Mouse (Mus musculus) liver, embryonic 12.5 days (tissue): ENCODE data around the gene Prss33. TPM values are rescaled to one million over a fixed set of nuclear protein-coding genes. Genes with fewer than 3 reads are reported as not detected.
A peak's percentile ranks its signal among the peaks of the same experiment; 100 is the strongest.

Source experiments
- ATAC-seq: fragments of 200-750 bp; cut with Nextera tagmentation; 2 replicates; pipeline ENCODE4 v1.8.0; 2017; ENCODE audit warnings: moderate number of reproducible peaks, mild to moderate bottlenecking, moderate library complexity
- H3K27ac ChIP-seq: fragments of 300-500 bp; sonication (generic); 2 replicates; pipeline ENCODE4 v1.5.1; 2016; ENCODE audit warnings: mild to moderate bottlenecking
- H3K27me3 ChIP-seq: fragments of 300-500 bp; sonication (generic); replicated peaks from 2 replicates; pipeline ENCODE4 v1.6.1; 2016; ENCODE audit warnings: mild to moderate bottlenecking, moderate library complexity
- H3K36me3 ChIP-seq: fragments of 300-500 bp; sonication (generic); 2 replicates; pipeline ENCODE4 v1.6.1; 2016; ENCODE audit warnings: mild to moderate bottlenecking, moderate library complexity
- H3K4me1 ChIP-seq: fragments of 300-500 bp; sonication (generic); 2 replicates; pipeline ENCODE4 v1.6.1; 2016
- H3K4me2 ChIP-seq: fragments of 300-500 bp; sonication (generic); 2 replicates; pipeline ENCODE4 v1.6.1; 2016; ENCODE audit warnings: mild to moderate bottlenecking, moderate library complexity
- H3K4me3 ChIP-seq: fragments of 300-500 bp; sonication (generic); 2 replicates; pipeline ENCODE4 v1.5.1; 2016; ENCODE audit warnings: mild to moderate bottlenecking, moderate library complexity
- H3K9ac ChIP-seq: fragments of 300-500 bp; sonication (generic); 2 replicates; pipeline ENCODE4 v1.6.1; 2016; ENCODE audit warnings: mild to moderate bottlenecking, moderate library complexity
- H3K9me3 ChIP-seq: fragments of 300-500 bp; sonication (generic); replicated peaks from 2 replicates; pipeline ENCODE4 v1.6.1; 2016; ENCODE audit warnings: mild to moderate bottlenecking, moderate library complexity
- WGBS: fragments of 180-500 bp; shearing (Covaris S2); methylation state at CpG from one replicate; pipeline ENCODE4 v1.1.7; 2016; ENCODE audit not compliant: insufficient replicate concordance; 5-methylcytosine and 5-hydroxymethylcytosine counted together
- microRNA-seq: library from miRNA; unstranded; fragments of <30 nt; microRNA quantifications from one replicate; pipeline ENCODE4, GENCODE M21; 2017
- polyA plus RNA-seq: library from polyadenylated mRNA; unstranded; fragments of >200 nt; fragmentation: Nextera tagmentation; extraction: Ambion mirVana; gene quantifications from 2 replicates; pipeline ENCODE4 v1.2.1, GENCODE M21; 2016

The Prss33 gene
- polyA plus RNA-seq, 1 experiment from 2014 or later: not detected

DNA sequence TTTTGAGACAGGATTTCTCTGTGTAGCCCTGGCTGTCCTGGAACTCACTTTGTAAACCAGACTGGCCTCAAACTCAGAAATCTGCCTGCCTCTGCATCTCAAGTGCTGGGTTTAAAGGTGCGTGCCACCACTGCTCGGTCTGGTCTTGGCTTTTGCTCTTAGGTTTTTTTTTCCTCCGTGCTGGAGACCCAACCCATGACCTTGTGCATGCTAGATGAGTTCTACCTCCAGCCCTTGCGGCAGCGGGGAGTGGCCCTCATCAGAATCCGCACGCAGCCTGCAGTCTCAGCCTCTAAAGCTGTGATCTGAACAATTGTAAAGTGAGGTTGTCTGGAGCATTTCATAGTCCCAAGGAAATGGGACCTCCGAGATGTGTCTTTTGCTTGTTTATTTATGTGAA lies 40.5 kb downstream of the Prss33 start:
- Histone ChIP-seq H3K9ac (no peak overlapping the region), H3K27me3 (no peaks in the 10 kb centered on the region), H3K36me3 (no peaks in the 10 kb centered on the region), H3K4me2 (no peak overlapping the region), H3K9me3 (no peaks in the 10 kb centered on the region), H3K4me3 (no peak overlapping the region), H3K27ac (no peak overlapping the region), H3K4me1 (peaks cover 12% of the 10 kb centered on the region)
- no peak for ATAC-seq
- 87% methylated on average over 8 of the region's 8 CpGs for WGBS

DNA sequence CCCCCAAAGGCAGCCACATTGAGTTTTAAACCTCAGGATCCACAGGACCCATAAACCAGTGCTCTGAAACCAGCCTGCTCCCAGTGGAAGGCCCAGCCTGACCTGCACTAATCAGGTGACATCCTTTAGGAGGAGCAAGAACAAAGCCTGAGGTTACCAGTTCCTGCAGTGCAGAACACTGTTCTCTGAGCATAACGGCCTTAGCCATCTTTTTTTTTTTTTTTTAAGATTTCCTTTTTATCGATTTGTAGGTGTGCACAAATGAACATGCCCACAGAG lies 44.8 kb downstream of the Prss33 start:
- Histone ChIP-seq H3K4me2 (peak overlapping the region; percentile 86), H3K9ac (peak overlapping the region; percentile 80; the same call in 1 of the 2 replicates), H3K36me3 (no peaks in the 10 kb centered on the region), H3K4me3 (peak overlapping the region; percentile 65), H3K27ac (peak overlapping the region; percentile 76; the same call in 1 of the 2 replicates), H3K27me3 (no peaks in the 10 kb centered on the region), H3K4me1 (peaks cover 33% of the 10 kb centered on the region), H3K9me3 (no peaks in the 10 kb centered on the region)
- 51% methylated on average over 2 of the region's 2 CpGs for WGBS
- ATAC-seq: no peak

DNA sequence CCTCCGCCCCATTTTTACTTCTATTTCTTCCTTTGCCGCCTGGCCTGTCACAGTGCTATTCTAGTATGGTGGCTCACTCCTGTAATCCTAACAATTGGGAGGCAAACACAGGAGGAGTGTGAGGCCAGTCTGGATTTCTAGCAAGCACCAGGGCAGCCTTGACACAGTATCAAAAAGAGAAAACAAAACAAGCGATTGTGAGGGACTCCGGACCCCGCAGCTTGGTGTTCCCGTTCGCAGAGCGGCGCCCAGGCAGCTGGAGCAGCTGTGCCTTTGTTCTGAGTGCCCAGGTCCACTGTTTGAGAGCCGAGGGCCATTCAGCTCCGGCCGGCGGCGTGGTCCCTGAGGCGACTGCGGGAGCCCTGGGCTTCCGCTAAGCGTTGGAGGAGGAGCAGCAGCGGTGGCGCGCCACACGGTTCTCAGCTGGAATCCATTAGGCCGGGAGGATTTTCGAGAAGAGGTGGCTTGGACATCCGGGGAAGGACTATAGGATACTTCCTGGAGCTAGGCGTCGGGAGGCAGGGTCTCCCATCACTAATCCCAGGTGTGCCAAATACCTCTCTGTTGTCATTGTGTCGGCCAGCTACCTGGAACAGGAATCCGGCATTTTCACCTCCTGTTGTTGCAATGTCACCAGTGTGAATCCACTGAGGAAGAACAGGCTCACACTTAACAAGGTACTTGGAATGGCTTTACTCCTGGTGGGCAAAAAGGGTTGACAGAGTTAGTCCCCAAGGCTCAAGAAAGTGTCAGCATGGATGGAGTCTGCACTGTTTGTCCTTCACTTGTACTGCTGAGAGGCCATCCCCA lies 45.4 kb downstream of the Prss33 start, which contains the start of gene Srrm2:
Gene Srrm2, plus strand, starts transcription at position 264 of the 810 bp plus-strand sequence.
- Histone ChIP-seq H3K36me3 (no peaks in the 10 kb centered on the region), H3K9me3 (no peaks in the 10 kb centered on the region), H3K4me1 (peaks cover 38% of the 10 kb centered on the region), H3K9ac (peak within 1 kb of the TSS; percentile 80), H3K27ac (peak within 1 kb of the TSS; percentile 76), H3K4me3 (peak within 1 kb of the TSS; percentile 65), H3K27me3 (0 out of 2 replicates have a peak, but pooled peaks cover 4% of the 10 kb centered on the region), H3K4me2 (peak within 1 kb of the TSS; percentile 86)
- peak; percentile 56 for ATAC-seq
- 5% methylated on average over 29 of the region's 29 CpGs for WGBS

DNA sequence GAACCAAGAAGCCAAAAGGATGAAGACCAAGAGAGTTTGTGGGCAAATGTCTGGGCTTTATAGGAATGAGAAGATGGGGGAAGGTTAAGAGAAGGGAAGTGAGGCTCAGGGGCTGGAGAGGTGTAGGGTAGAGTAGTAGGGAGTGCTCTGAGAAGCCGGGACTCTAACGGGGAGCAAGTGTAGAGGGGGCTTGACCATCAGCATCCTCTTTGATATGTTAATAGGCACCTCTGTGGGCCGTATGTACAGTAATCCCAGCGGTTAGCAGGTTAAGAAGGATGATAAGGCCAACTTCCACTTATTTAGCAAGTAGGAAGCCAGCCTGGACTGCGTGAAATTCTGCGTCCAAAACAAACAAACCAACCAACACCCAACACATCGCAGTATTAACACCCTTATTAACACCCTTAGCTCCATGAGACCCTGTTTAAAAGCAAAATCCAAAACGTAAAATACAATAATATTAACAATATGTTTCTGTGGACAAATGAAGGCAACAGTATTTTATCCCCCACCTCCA lies 46.0 kb downstream of the Prss33 start:
- Histone ChIP-seq H3K4me1 (peaks cover 39% of the 10 kb centered on the region), H3K4me3 (peak overlapping the region; percentile 65), H3K4me2 (peak overlapping the region; percentile 86), H3K27me3 (0 out of 2 replicates have a peak, but pooled peaks cover 8% of the 10 kb centered on the region), H3K36me3 (no peaks in the 10 kb centered on the region), H3K9ac (peak overlapping the region; percentile 80), H3K9me3 (no peaks in the 10 kb centered on the region), H3K27ac (0 out of 2 replicates have a peak overlapping the region, but pooled peaks have one; percentile 76)
- peak; percentile 30; the same call in 1 of the 2 replicates for ATAC-seq
- 16% methylated on average over 8 of the region's 8 CpGs for WGBS

DNA sequence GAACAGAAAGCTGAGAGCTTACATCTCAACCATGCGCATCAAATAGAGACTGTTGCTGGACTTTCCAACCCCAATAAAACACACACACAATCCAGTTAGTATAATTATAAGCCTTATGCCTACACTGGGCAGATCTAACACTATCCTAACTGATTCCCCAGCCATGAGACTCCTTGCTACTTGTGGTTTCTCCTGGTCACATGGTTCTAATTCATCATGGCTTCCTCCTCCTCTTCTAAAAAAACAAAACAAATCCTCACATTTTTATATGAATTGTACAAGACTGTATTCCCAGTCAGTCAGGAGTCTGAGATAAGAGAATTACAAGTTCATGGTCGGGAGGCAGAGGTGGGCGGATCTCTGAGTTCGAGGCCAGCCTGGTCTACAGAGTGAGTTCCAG lies 46.9 kb downstream of the Prss33 start:
- H3K27me3 ChIP-seq: 0 out of 2 replicates have a peak, but pooled peaks cover 8% of the 10 kb centered on the region
- no peaks in the 10 kb centered on the region for H3K36me3 ChIP-seq
- H3K4me2 ChIP-seq: no peak overlapping the region
- 60% methylated on average over 4 of the region's 4 CpGs for WGBS
- H3K9me3 ChIP-seq: no peaks in the 10 kb centered on the region
- ATAC-seq: no peak
- no peak overlapping the region for H3K27ac ChIP-seq
- peaks cover 39% of the 10 kb centered on the region for H3K4me1 ChIP-seq
- no peak overlapping the region for H3K4me3 ChIP-seq
- no peak overlapping the region for H3K9ac ChIP-seq

DNA sequence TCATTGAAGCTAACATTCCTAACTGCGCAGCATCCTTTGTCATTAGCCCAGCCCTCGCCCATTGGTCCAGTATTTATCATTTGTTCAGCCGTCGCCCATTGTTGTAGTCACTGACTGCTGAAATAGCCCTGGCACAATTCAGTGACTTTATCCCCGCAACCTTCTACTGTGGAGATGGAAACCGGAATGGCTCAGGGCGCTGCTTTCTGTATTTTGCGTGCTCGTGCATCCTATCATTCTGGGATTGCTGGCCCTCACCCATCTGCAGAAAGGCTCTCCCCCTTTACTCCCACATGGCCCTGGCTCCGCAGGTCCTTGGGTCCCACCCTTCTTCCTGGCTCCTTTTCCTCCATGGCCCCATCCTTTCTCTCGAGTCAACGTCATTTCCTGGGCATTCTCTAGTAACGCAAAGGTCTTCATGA lies 49.3 kb downstream of the Prss33 start:
- no peak overlapping the region for H3K9ac ChIP-seq
- no peak for ATAC-seq

DNA sequence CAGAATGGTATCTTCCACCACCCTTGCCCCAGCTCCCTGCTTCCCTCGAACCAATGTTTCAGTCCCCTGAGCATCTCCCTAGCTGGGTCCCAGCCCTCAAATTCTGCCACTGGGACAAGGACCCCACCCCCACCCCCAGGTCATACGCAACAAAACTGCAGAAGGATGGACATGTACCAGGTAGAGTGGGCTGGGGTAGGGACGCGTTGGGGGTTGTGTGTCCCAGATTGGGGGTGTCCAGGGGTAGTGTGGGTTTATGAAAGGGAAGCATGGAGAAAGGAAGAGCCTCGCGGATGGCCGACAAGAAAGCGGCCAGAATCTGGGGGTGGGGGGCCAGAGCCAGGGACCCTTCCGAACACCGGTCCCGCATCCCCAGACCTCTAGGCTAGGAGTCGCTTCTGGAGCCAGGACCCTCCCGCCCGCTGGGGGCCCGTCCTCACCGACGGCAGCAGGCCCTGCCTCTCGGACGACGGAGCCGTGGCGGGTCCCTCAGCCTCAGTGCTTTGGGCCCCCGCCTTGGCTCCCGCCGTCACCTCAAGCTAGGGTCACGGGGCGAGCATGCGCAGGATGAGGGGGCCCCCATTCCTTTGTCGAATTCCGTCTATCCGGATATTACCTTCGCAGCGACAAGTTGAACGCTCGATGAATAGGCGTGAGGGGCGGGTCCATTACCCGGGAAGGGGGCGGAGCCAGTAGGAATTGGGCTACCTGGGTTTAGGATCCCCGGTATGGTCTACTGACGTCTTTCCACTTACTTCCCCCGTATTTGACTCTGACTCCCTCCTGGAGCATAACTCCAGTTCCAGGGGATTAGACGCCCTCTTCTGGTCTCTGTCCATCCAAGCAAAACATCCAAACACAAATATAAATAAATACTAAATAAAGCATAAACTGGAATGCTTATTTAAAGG lies 50.0 kb downstream of the Prss33 start, which contains the start of gene Flywch2:
Gene Flywch2, minus strand, starts transcription at position 521 of the 911 bp plus-strand sequence.
- peak; percentile 63 for ATAC-seq
- H3K4me3 ChIP-seq: peak within 1 kb of the TSS; percentile 63
- no peaks in the 10 kb centered on the region for H3K9me3 ChIP-seq
- peak within 1 kb of the TSS; percentile 93 for H3K4me2 ChIP-seq
- H3K9ac ChIP-seq: peak within 1 kb of the TSS; percentile 63
- 0 out of 2 replicates have a peak, but pooled peaks cover 8% of the 10 kb centered on the region for H3K27me3 ChIP-seq
- no peak within 1 kb of the TSS for H3K27ac ChIP-seq
- peaks cover 32% of the 10 kb centered on the region for H3K4me1 ChIP-seq
- H3K36me3 ChIP-seq: no peaks in the 10 kb centered on the region
- 4% methylated on average over 43 of the region's 43 CpGs for WGBS

More for the DNA sequence above, 49.3 kb downstream of the Prss33 start:
- H3K27me3 ChIP-seq: 0 out of 2 replicates have a peak, but pooled peaks cover 8% of the 10 kb centered on the region
- 35% methylated on average over 13 of the region's 13 CpGs for WGBS
- no peak overlapping the region for H3K27ac ChIP-seq
- peak overlapping the region; percentile 93 for H3K4me2 ChIP-seq
- no peaks in the 10 kb centered on the region for H3K9me3 ChIP-seq
- H3K36me3 ChIP-seq: no peaks in the 10 kb centered on the region
- peak overlapping the region; percentile 63 for H3K4me3 ChIP-seq
- peaks cover 39% of the 10 kb centered on the region for H3K4me1 ChIP-seq

DNA sequence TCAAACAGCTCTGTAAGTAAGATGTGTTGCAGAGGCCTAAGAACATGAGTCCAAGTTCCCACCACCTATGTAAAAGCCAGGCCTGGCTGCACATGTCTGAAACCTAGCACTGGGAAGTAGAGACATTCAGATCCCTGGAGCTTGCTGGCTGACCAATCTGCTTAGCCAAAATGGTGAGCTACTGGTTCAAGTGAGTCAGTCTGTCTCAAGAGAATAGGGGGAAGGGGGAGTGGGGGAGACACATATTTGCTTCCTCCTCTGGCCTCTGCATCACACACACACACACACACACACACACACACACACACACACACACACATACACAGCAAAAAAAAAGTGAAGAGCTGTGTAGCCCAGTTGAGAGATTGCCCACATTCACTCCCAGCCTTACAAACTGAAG lies 52.5 kb downstream of the Prss33 start:
- H3K36me3 ChIP-seq: no peaks in the 10 kb centered on the region
- H3K9me3 ChIP-seq: no peaks in the 10 kb centered on the region
- no peak overlapping the region for H3K9ac ChIP-seq
- no peak for ATAC-seq
- H3K27ac ChIP-seq: no peak overlapping the region
- H3K4me1 ChIP-seq: peaks cover 14% of the 10 kb centered on the region
- no peak overlapping the region for H3K4me2 ChIP-seq
- H3K4me3 ChIP-seq: no peak overlapping the region
- 0 out of 2 replicates have a peak, but pooled peaks cover 8% of the 10 kb centered on the region for H3K27me3 ChIP-seq

Small RNAs within 50 kb of the gene (microRNA-seq; reads per million reads assigned to microRNA genes)
- gene Mir5125: 2.8 reads per million

Other genes starting within 250 kb of the Prss33 start
- gene Zfp13, start 236.6 kb downstream of the Prss33 start, polyA plus RNA-seq: 2.8 and 2.9 TPM in 2 replicates
- gene Zscan10, start 235.2 kb downstream of the Prss33 start, polyA plus RNA-seq: not detected in 2 replicates
- gene Mmp25, start 190.8 kb downstream of the Prss33 start, polyA plus RNA-seq: 0.20 and 0.28 TPM in 2 replicates
- not detected in 2 replicates for gene Bicdl2, start 175.6 kb downstream of the Prss33 start, polyA plus RNA-seq
- gene Hcfc1r1, start 162.5 kb downstream of the Prss33 start, polyA plus RNA-seq: 23.6 and 25.5 TPM in 2 replicates
- gene Thoc6, start 162.2 kb downstream of the Prss33 start, polyA plus RNA-seq: 31.4 and 36.1 TPM in 2 replicates
- 7.1 and 7.8 TPM in 2 replicates for gene Tnfrsf12a, start 158.6 kb downstream of the Prss33 start, polyA plus RNA-seq
- gene Cldn6, start 156.8 kb downstream of the Prss33 start, polyA plus RNA-seq: 0.78 and 2.3 TPM in 2 replicates
- 0.08 and 0.11 TPM in 2 replicates for gene Cldn9, start 152.0 kb downstream of the Prss33 start, polyA plus RNA-seq
- gene 1520401A03Rik, start 113.3 kb downstream of the Prss33 start, polyA plus RNA-seq: 0.05 and 0.10 TPM in 2 replicates
- gene Pkmyt1, start 109.7 kb downstream of the Prss33 start, polyA plus RNA-seq: 41.1 and 42.1 TPM in 2 replicates
- 7.4 and 8.4 TPM in 2 replicates for gene Paqr4, start 95.2 kb downstream of the Prss33 start, polyA plus RNA-seq
- gene Kremen2, start 90.2 kb downstream of the Prss33 start, polyA plus RNA-seq: 0.17 and 0.55 TPM in 2 replicates
- gene Flywch1, start 64.5 kb downstream of the Prss33 start, polyA plus RNA-seq: 22.4 and 22.6 TPM in 2 replicates
- gene Flywch2, start 50.0 kb downstream of the Prss33 start, polyA plus RNA-seq: 2.9 and 3.6 TPM in 2 replicates
- 334 and 339 TPM in 2 replicates for gene Srrm2, start 45.5 kb downstream of the Prss33 start, polyA plus RNA-seq
- 588 and 602 TPM in 2 replicates for gene Elob, start 6.9 kb downstream of the Prss33 start, polyA plus RNA-seq
- not detected in 2 replicates for gene Prss32, start 7.8 kb upstream of the Prss33 start, polyA plus RNA-seq
- 0.32 and 0.45 TPM in 2 replicates for gene Prss41, start 8.1 kb upstream of the Prss33 start, polyA plus RNA-seq
- not detected in 2 replicates for gene Prss21, start 32.0 kb upstream of the Prss33 start, polyA plus RNA-seq
- not detected in 2 replicates for gene Dcpp1, start 44.8 kb upstream of the Prss33 start, polyA plus RNA-seq
- gene Dcpp2, start 44.8 kb upstream of the Prss33 start, polyA plus RNA-seq: not detected in 2 replicates
- not detected in 2 replicates for gene Dcpp3, start 81.4 kb upstream of the Prss33 start, polyA plus RNA-seq
- not detected in 2 replicates for gene Sbp, start 105.6 kb upstream of the Prss33 start, polyA plus RNA-seq
- gene Sbpl, start 119.2 kb upstream of the Prss33 start, polyA plus RNA-seq: not detected in 2 replicates
- gene Prss30, start 144.5 kb upstream of the Prss33 start, polyA plus RNA-seq: not detected in 2 replicates
- not detected in 2 replicates for gene Prss22, start 162.0 kb upstream of the Prss33 start, polyA plus RNA-seq
- not detected in 2 replicates for gene Prss27, start 202.1 kb upstream of the Prss33 start, polyA plus RNA-seq
- gene Kctd5, start 237.4 kb upstream of the Prss33 start, polyA plus RNA-seq: 27.7 and 29.1 TPM in 2 replicates